In genomic region chr9:106595836-106596235, GRCm38 (mm10) we compare ENCODE assay signal across 30 mouse cellular contexts. TPM values are rescaled to one million over a fixed set of nuclear protein-coding genes. Genes with fewer than 3 reads are reported as not detected.
DNase-seq lines count a peak whose midpoint lies in the region; ATAC-seq and TF ChIP-seq lines count a peak whose summit lies in the region.
"Had no signal": no experiment of that assay in that cellular context is flagged by ENCODE, and none has a peak within 500 bp of the region (broad histone marks: within the 10 kb centered on the region; RNA-seq: fewer than 3 reads in every experiment).

No protein-coding gene starts in this region.

- no peak for TF ChIP-seq POLR2A in cortical plate, adult 2 months (IDR thresholded peaks at IDR 0.05; ENCODE audit: extremely low read depth, insufficient read depth, low read length)
- TF ChIP-seq POLR2A in olfactory bulb, adult 2 months (IDR thresholded peaks at IDR 0.05; ENCODE audit: insufficient read depth, low read depth, low read length), result no peak

- TF ChIP-seq CTCF in forebrain, postnatal 0 days (IDR thresholded peaks at IDR 0.05; ENCODE audit: low read depth), result no peak
- TF ChIP-seq CTCF in cortical plate, adult 2 months (IDR thresholded peaks at IDR 0.05; ENCODE audit: extremely low read depth, insufficient read depth, low read length), result no peak
- TF ChIP-seq CTCF in olfactory bulb, adult 2 months (IDR thresholded peaks at IDR 0.05; ENCODE audit: insufficient read depth, low read depth, low read length), result no peak

- H3K4me2 ChIP-seq in forebrain, postnatal 0 days (ENCODE audit: low read depth), result no peak overlapping the region
- no peak overlapping the region for H3K4me2 ChIP-seq in forebrain, embryonic 11.5 days (ENCODE audit: low read depth, low read length, severe bottlenecking)
- no peak overlapping the region for H3K4me2 ChIP-seq in neural tube, embryonic 13.5 days
- H3K4me2 ChIP-seq in neural tube, embryonic 15.5 days, result no peak overlapping the region
- H3K4me2 ChIP-seq: forebrain, embryonic 12.5 days; heart, embryonic 13.5 days; kidney, embryonic 15.5 days; limb, embryonic 15.5 days; stomach, embryonic 15.5 days had no signal

- no peaks in the 10 kb centered on the region for H3K4me1 ChIP-seq in forebrain, postnatal 0 days (ENCODE audit: insufficient read depth)
- no peaks in the 10 kb centered on the region for H3K4me1 ChIP-seq in forebrain, embryonic 11.5 days (replicated peaks; ENCODE audit: control insufficient read depth, insufficient read depth, low read length)
- peaks cover 5% of the 10 kb centered on the region; the same call in 1 of the 2 replicates for H3K4me1 ChIP-seq in neural tube, embryonic 13.5 days (replicated peaks)
- H3K4me1 ChIP-seq in neural tube, embryonic 15.5 days, result 0 out of 2 replicates have a peak, but pooled peaks cover 4% of the 10 kb centered on the region
- no peaks in the 10 kb centered on the region; the same call in 1 of the 2 replicates for H3K4me1 ChIP-seq in cortical plate, adult 2 months (ENCODE audit: control insufficient read depth, insufficient read depth, low read length)
- peaks cover 16% of the 10 kb centered on the region for H3K4me1 ChIP-seq in olfactory bulb, adult 2 months (ENCODE audit: control insufficient read depth, insufficient read depth, low read length)
- H3K4me1 ChIP-seq: forebrain, embryonic 12.5 days; kidney, embryonic 15.5 days; limb, embryonic 15.5 days; megakaryocyte, embryonic 14.5 days; stomach, embryonic 15.5 days had no signal

- H3K9ac ChIP-seq in forebrain, postnatal 0 days, result no peak overlapping the region
- H3K9ac ChIP-seq in forebrain, embryonic 11.5 days (ENCODE audit: low read length), result no peak overlapping the region
- H3K9ac ChIP-seq in neural tube, embryonic 13.5 days, result 0 out of 2 replicates have a peak overlapping the region, but pooled peaks have one; percentile 13
- H3K9ac ChIP-seq in neural tube, embryonic 15.5 days (replicated peaks), result no peak overlapping the region
- H3K9ac ChIP-seq: forebrain, embryonic 12.5 days; heart, embryonic 13.5 days; kidney, embryonic 15.5 days; limb, embryonic 15.5 days; liver, postnatal 0 days; stomach, embryonic 15.5 days had no signal

- H3K27me3 ChIP-seq in forebrain, postnatal 0 days (ENCODE audit: insufficient read depth, low read length), result no peaks in the 10 kb centered on the region
- no peaks in the 10 kb centered on the region for H3K27me3 ChIP-seq in forebrain, embryonic 11.5 days (ENCODE audit: control insufficient read depth, insufficient read depth, low read length)
- no peaks in the 10 kb centered on the region for H3K27me3 ChIP-seq in neural tube, embryonic 13.5 days
- H3K27me3 ChIP-seq in neural tube, embryonic 15.5 days (replicated peaks), result no peaks in the 10 kb centered on the region
- H3K27me3 ChIP-seq: forebrain, embryonic 12.5 days; kidney, embryonic 15.5 days; limb, embryonic 15.5 days; stomach, embryonic 15.5 days had no signal

- H3K27ac ChIP-seq in forebrain, postnatal 0 days (ENCODE audit: low read depth, low read length), result no peak overlapping the region
- H3K27ac ChIP-seq in forebrain, embryonic 11.5 days (ENCODE audit: low read depth, low read length), result no peak overlapping the region
- H3K27ac ChIP-seq in neural tube, embryonic 13.5 days (replicated peaks), result no peak overlapping the region
- H3K27ac ChIP-seq in neural tube, embryonic 15.5 days (replicated peaks), result no peak overlapping the region
- H3K27ac ChIP-seq in cortical plate, adult 2 months (ENCODE audit: insufficient read depth, low read length), result peak overlapping the region; percentile 38; the same call in 1 of the 2 replicates
- H3K27ac ChIP-seq in olfactory bulb, adult 2 months (ENCODE audit: insufficient read depth, low read depth, low read length), result peak overlapping the region; percentile 91
- H3K27ac ChIP-seq: forebrain, embryonic 12.5 days; gastrocnemius, adult 2 months; heart, embryonic 13.5 days; kidney, embryonic 15.5 days; limb, embryonic 15.5 days; stomach, embryonic 15.5 days had no signal

- WGBS in forebrain, postnatal 0 days, result 65% methylated on average over 7 of the region's 7 CpGs
- 75% methylated on average over 7 of the region's 7 CpGs for WGBS in forebrain, embryonic 11.5 days
- WGBS in neural tube, embryonic 13.5 days, result 67% methylated on average over 7 of the region's 7 CpGs
- WGBS in neural tube, embryonic 15.5 days, result 69% methylated on average over 7 of the region's 7 CpGs
- WGBS in olfactory bulb, adult 2 months, result 29% methylated on average over 7 of the region's 7 CpGs

- ATAC-seq in forebrain, postnatal 0 days, result peak; percentile 27
- no peak for ATAC-seq in forebrain, embryonic 11.5 days (replicated peaks; ENCODE audit: low FRiP score)
- no peak for ATAC-seq in neural tube, embryonic 13.5 days (ENCODE audit: low read depth)
- no peak for ATAC-seq in neural tube, embryonic 15.5 days (ENCODE audit: low FRiP score)
- ATAC-seq: activated CD4-positive, CD25-positive, alpha-beta regulatory T cell, adult 4 months; inflammation-experienced regulatory T-cells, adult 6 months; liver, postnatal 0 days had no signal

- H3K36me3 ChIP-seq in forebrain, postnatal 0 days (ENCODE audit: insufficient read depth), result no peaks in the 10 kb centered on the region
- no peaks in the 10 kb centered on the region for H3K36me3 ChIP-seq in forebrain, embryonic 11.5 days (ENCODE audit: control insufficient read depth, insufficient read depth, low read length)
- no peaks in the 10 kb centered on the region for H3K36me3 ChIP-seq in neural tube, embryonic 13.5 days
- H3K36me3 ChIP-seq in neural tube, embryonic 15.5 days, result no peaks in the 10 kb centered on the region
- H3K36me3 ChIP-seq: forebrain, embryonic 12.5 days; heart, embryonic 13.5 days; kidney, embryonic 15.5 days; limb, embryonic 15.5 days; stomach, embryonic 15.5 days had no signal

- no peak for DNase-seq in forebrain, postnatal 0 days
- no peak for DNase-seq in forebrain, embryonic 11.5 days (ENCODE audit: low spot score)
- DNase-seq in layer of hippocampus, postnatal 36 days, result no peak
- DNase-seq in thymus, postnatal 0 days (ENCODE audit: low spot score), result no peak
- DNase-seq: adrenal gland, postnatal 25 days; cerebellum, adult 2 months; gastrocnemius, adult 2 months; heart, postnatal 4 days; liver, postnatal 0 days; lung, postnatal 14 days; thymus, postnatal 25 days had no signal

- H3K9me3 ChIP-seq in forebrain, postnatal 0 days (ENCODE audit: low read length), result no peaks in the 10 kb centered on the region
- H3K9me3 ChIP-seq in forebrain, embryonic 11.5 days (ENCODE audit: control insufficient read depth, low read length), result no peaks in the 10 kb centered on the region
- H3K9me3 ChIP-seq in neural tube, embryonic 13.5 days, result no peaks in the 10 kb centered on the region
- H3K9me3 ChIP-seq in neural tube, embryonic 15.5 days (replicated peaks), result no peaks in the 10 kb centered on the region
- H3K9me3 ChIP-seq: forebrain, embryonic 12.5 days; heart, embryonic 13.5 days; kidney, embryonic 15.5 days; limb, embryonic 15.5 days; stomach, embryonic 15.5 days had no signal

- H3K4me3 ChIP-seq in forebrain, postnatal 0 days (ENCODE audit: low read depth, low read length), result no peak overlapping the region
- H3K4me3 ChIP-seq in forebrain, embryonic 11.5 days (ENCODE audit: low read depth, low read length), result no peak overlapping the region
- H3K4me3 ChIP-seq in neural tube, embryonic 13.5 days, result no peak overlapping the region
- no peak overlapping the region for H3K4me3 ChIP-seq in neural tube, embryonic 15.5 days (replicated peaks)
- no peak overlapping the region for H3K4me3 ChIP-seq in cortical plate, adult 2 months (ENCODE audit: insufficient read depth, low read length)
- no peak overlapping the region for H3K4me3 ChIP-seq in olfactory bulb, adult 2 months (ENCODE audit: insufficient read depth, low read depth, low read length)
- H3K4me3 ChIP-seq: forebrain, embryonic 12.5 days; gastrocnemius, adult 2 months; heart, embryonic 13.5 days; kidney, embryonic 15.5 days; limb, embryonic 15.5 days; megakaryocyte, embryonic 14.5 days; stomach, embryonic 15.5 days had no signal

RNA-seq across cellular contexts. Expression of gene Iqcf4, which starts 25.0 kb away (rescaled TPM):
- not detected in 2 replicates for total RNA-seq in forebrain, postnatal 0 days (2014; rRNA removed)
- not detected in 2 replicates for polyA plus RNA-seq in forebrain, postnatal 0 days (2015; fragmentation: Nextera tagmentation; extraction: Ambion mirVana)
- not detected in 2 replicates for polyA plus RNA-seq in forebrain, embryonic 11.5 days (2014; fragmentation: Nextera tagmentation; extraction: Ambion mirVana)
- not detected in 2 replicates for polyA plus RNA-seq in neural tube, embryonic 13.5 days (2015; fragmentation: Nextera tagmentation; extraction: Ambion mirVana)
- not detected in 2 replicates for polyA plus RNA-seq in neural tube, embryonic 15.5 days (2015; fragmentation: Nextera tagmentation; extraction: Ambion mirVana)
- not detected in 2 replicates for polyA plus RNA-seq in cortical plate, adult 2 months (2012; rRNA removed)
- polyA plus RNA-seq in olfactory bulb, adult 2 months (2012; ENCODE audit: insufficient read depth, insufficient read length, low replicate concordance, missing spikeins), result not detected in 2 replicates
- not detected for total RNA-seq in layer of hippocampus, postnatal 36 days (2021)
- polyA plus RNA-seq in thymus, postnatal 0 days (2015; fragmentation: Nextera tagmentation; extraction: Ambion mirVana), result not detected in 2 replicates
- total RNA-seq: adrenal gland, postnatal 25 days; gastrocnemius, adult 2 months; granulocyte monocyte progenitor cell, adult 5-6 weeks; heart, postnatal 4 days; layer of hippocampus, postnatal 25 days; midbrain, postnatal 0 days had no signal
- polyA plus RNA-seq: activated CD4-positive, CD25-positive, alpha-beta regulatory T cell, adult 4 months; cerebellum, adult 2 months; forebrain, embryonic 12.5 days; heart, embryonic 13.5 days; inflammation-experienced regulatory T-cells, adult 6 months; kidney, embryonic 15.5 days; large intestine, adult 2 months; limb, embryonic 15.5 days; liver, postnatal 0 days; midbrain, postnatal 0 days; neural tube, embryonic 11.5 days; Patski; spleen, adult 2 months; stomach, embryonic 15.5 days had no signal

RNA-seq across cellular contexts. Expression of gene Iqcf6, which starts 30.5 kb away (rescaled TPM):
- total RNA-seq in forebrain, postnatal 0 days (2014; rRNA removed), result not detected in 2 replicates
- polyA plus RNA-seq in forebrain, postnatal 0 days (2015; fragmentation: Nextera tagmentation; extraction: Ambion mirVana), result not detected in 2 replicates
- not detected in 2 replicates for polyA plus RNA-seq in forebrain, embryonic 11.5 days (2014; fragmentation: Nextera tagmentation; extraction: Ambion mirVana)
- not detected in 2 replicates for polyA plus RNA-seq in neural tube, embryonic 13.5 days (2015; fragmentation: Nextera tagmentation; extraction: Ambion mirVana)
- polyA plus RNA-seq in neural tube, embryonic 15.5 days (2015; fragmentation: Nextera tagmentation; extraction: Ambion mirVana), result not detected in 2 replicates
- polyA plus RNA-seq in cortical plate, adult 2 months (2012; rRNA removed), result not detected in 2 replicates
- not detected in 2 replicates for polyA plus RNA-seq in olfactory bulb, adult 2 months (2012; ENCODE audit: insufficient read depth, insufficient read length, low replicate concordance, missing spikeins)
- not detected for total RNA-seq in layer of hippocampus, postnatal 36 days (2021)
- not detected in 2 replicates for polyA plus RNA-seq in thymus, postnatal 0 days (2015; fragmentation: Nextera tagmentation; extraction: Ambion mirVana)
- total RNA-seq: adrenal gland, postnatal 25 days; gastrocnemius, adult 2 months; granulocyte monocyte progenitor cell, adult 5-6 weeks; heart, postnatal 4 days; layer of hippocampus, postnatal 25 days; midbrain, postnatal 0 days had no signal
- polyA plus RNA-seq: activated CD4-positive, CD25-positive, alpha-beta regulatory T cell, adult 4 months; cerebellum, adult 2 months; forebrain, embryonic 12.5 days; heart, embryonic 13.5 days; inflammation-experienced regulatory T-cells, adult 6 months; kidney, embryonic 15.5 days; large intestine, adult 2 months; limb, embryonic 15.5 days; liver, postnatal 0 days; midbrain, postnatal 0 days; neural tube, embryonic 11.5 days; Patski; spleen, adult 2 months; stomach, embryonic 15.5 days had no signal

RNA-seq across cellular contexts. Expression of gene Iqcf3, which starts 34.4 kb away (rescaled TPM):
- total RNA-seq in forebrain, postnatal 0 days (2014; rRNA removed), result not detected in 2 replicates
- polyA plus RNA-seq in forebrain, postnatal 0 days (2015; fragmentation: Nextera tagmentation; extraction: Ambion mirVana), result not detected in 2 replicates
- polyA plus RNA-seq in forebrain, embryonic 11.5 days (2014; fragmentation: Nextera tagmentation; extraction: Ambion mirVana), result not detected in 2 replicates
- polyA plus RNA-seq in neural tube, embryonic 13.5 days (2015; fragmentation: Nextera tagmentation; extraction: Ambion mirVana), result not detected in 2 replicates
- not detected in 2 replicates for polyA plus RNA-seq in neural tube, embryonic 15.5 days (2015; fragmentation: Nextera tagmentation; extraction: Ambion mirVana)
- not detected in 2 replicates for polyA plus RNA-seq in cortical plate, adult 2 months (2012; rRNA removed)
- not detected in 2 replicates for polyA plus RNA-seq in olfactory bulb, adult 2 months (2012; ENCODE audit: insufficient read depth, insufficient read length, low replicate concordance, missing spikeins)
- total RNA-seq in layer of hippocampus, postnatal 36 days (2021), result not detected
- polyA plus RNA-seq in thymus, postnatal 0 days (2015; fragmentation: Nextera tagmentation; extraction: Ambion mirVana), result not detected in 2 replicates
- total RNA-seq: adrenal gland, postnatal 25 days; gastrocnemius, adult 2 months; granulocyte monocyte progenitor cell, adult 5-6 weeks; heart, postnatal 4 days; layer of hippocampus, postnatal 25 days; midbrain, postnatal 0 days had no signal
- polyA plus RNA-seq: activated CD4-positive, CD25-positive, alpha-beta regulatory T cell, adult 4 months; cerebellum, adult 2 months; forebrain, embryonic 12.5 days; heart, embryonic 13.5 days; inflammation-experienced regulatory T-cells, adult 6 months; kidney, embryonic 15.5 days; large intestine, adult 2 months; limb, embryonic 15.5 days; liver, postnatal 0 days; midbrain, postnatal 0 days; neural tube, embryonic 11.5 days; Patski; spleen, adult 2 months; stomach, embryonic 15.5 days had no signal

Comparison
In these comparisons a context has a peak if more than half of its experiments do, and no peak if none do; other contexts are left out.
1. H3K27ac ChIP-seq: peak in cortical plate, adult 2 months (single experiment) and olfactory bulb, adult 2 months (single experiment); none in forebrain, postnatal 0 days (single experiment), forebrain, embryonic 11.5 days (single experiment), neural tube, embryonic 13.5 days (single experiment) and neural tube, embryonic 15.5 days (single experiment).